Mouse (Mus musculus): ENCODE data around the gene Ptges. TPM values are rescaled to one million over a fixed set of nuclear protein-coding genes. Genes with fewer than 3 reads are reported as not detected.

Ptges gene
- polyA plus RNA-seq, 2 experiments, result 0.10 to 0.19 TPM

GRCm38 (mm10) chr2:30893946-30894345 is 35.7 kb downstream of the Ptges start:
- TF ChIP-seq CTCF (IDR thresholded peaks at IDR 0.05; ENCODE audit: low read depth) (no peak), EP300 (IDR thresholded peaks at IDR 0.05; ENCODE audit: low read depth) (no peak)
- Histone ChIP-seq H3K36me3 (replicated peaks; ENCODE audit: control insufficient read depth, insufficient read depth, low read depth) (no peaks in the 10 kb centered on the region), H3K4me1 (replicated peaks; ENCODE audit: control insufficient read depth in 2 of 2, insufficient read depth in 2 of 2, low read length in 1 of 2) (no peaks in the 10 kb centered on the region), H3K4me3 (ENCODE audit: insufficient read depth in 1 of 2, low read depth in 2 of 2, low read length in 2 of 2) (no peak overlapping the region), H3K9me3 (ENCODE audit: control insufficient read depth, low read length) (no peaks in the 10 kb centered on the region), H3K27me3 (ENCODE audit: control insufficient read depth, insufficient read depth, low read length) (no peaks in the 10 kb centered on the region), H3K4me2 (ENCODE audit: low read depth) (no peak overlapping the region), H3K9ac (replicated peaks) (no peak overlapping the region), H3K27ac (no peak overlapping the region)
- no peak for ATAC-seq (ENCODE audit: insufficient read depth)
- WGBS (ENCODE audit: insufficient replicate concordance), result 47% methylated on average over 7 of the region's 7 CpGs
- no peak for DNase-seq (ENCODE audit: low read depth in 3 of 3, low spot score in 3 of 3)

- no peak overlapping the region for H3K4me2 ChIP-seq (ENCODE audit: low read depth)
- H3K4me3 ChIP-seq (ENCODE audit: insufficient read depth in 1 of 2, low read depth in 2 of 2, low read length in 2 of 2), result no peak overlapping the region
- TF ChIP-seq CTCF (IDR thresholded peaks at IDR 0.05; ENCODE audit: low read depth), result no peak
- no peak for TF ChIP-seq EP300 (IDR thresholded peaks at IDR 0.05; ENCODE audit: low read depth)
- no peak overlapping the region for H3K27ac ChIP-seq
- H3K4me1 ChIP-seq (replicated peaks; ENCODE audit: control insufficient read depth in 2 of 2, insufficient read depth in 2 of 2, low read length in 1 of 2), result no peaks in the 10 kb centered on the region
- 14% methylated on average over 6 of the region's 6 CpGs for WGBS (ENCODE audit: insufficient replicate concordance)
- no peaks in the 10 kb centered on the region for H3K36me3 ChIP-seq (replicated peaks; ENCODE audit: control insufficient read depth, insufficient read depth, low read depth)
- peak; percentile 13 to 24 (median 22) for DNase-seq (ENCODE audit: low read depth in 3 of 3, low spot score in 3 of 3)
- no peaks in the 10 kb centered on the region for H3K27me3 ChIP-seq (ENCODE audit: control insufficient read depth, insufficient read depth, low read length)
- no peak overlapping the region for H3K9ac ChIP-seq (replicated peaks)
- no peaks in the 10 kb centered on the region for H3K9me3 ChIP-seq (ENCODE audit: control insufficient read depth, low read length)
- ATAC-seq (ENCODE audit: insufficient read depth), result peak; percentile 50; the same call in 1 of the 2 replicates
Observed at GRCm38 (mm10) chr2:30893399-30893798, 36.3 kb downstream of the Ptges start.

DNA sequence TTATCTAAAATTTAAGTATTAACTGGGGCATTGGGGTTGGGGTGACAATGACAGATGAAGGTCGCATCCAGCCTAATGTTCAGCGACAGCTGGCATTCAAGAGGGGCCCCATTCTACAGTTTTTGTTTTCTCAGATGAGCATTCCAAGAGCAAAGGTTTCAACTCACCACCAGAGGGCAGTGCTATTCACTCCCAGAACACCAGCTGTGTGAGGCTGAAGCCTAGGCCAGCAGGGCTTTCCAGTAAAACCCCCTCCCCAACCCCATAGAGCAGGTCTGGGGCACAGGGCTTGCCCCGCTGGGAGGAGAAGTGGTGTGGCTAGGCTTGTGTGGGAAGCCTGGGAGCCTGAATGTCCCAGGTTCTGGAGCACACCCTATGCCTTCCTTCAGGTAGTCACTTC is 38.7 kb downstream of the Ptges start:
- WGBS (ENCODE audit: insufficient replicate concordance), result 18% methylated on average over 3 of the region's 3 CpGs
- Histone ChIP-seq H3K27ac (no peak overlapping the region), H3K9ac (replicated peaks) (no peak overlapping the region), H3K4me1 (replicated peaks; ENCODE audit: control insufficient read depth in 2 of 2, insufficient read depth in 2 of 2, low read length in 1 of 2) (no peaks in the 10 kb centered on the region), H3K36me3 (replicated peaks; ENCODE audit: control insufficient read depth, insufficient read depth, low read depth) (no peaks in the 10 kb centered on the region), H3K4me2 (ENCODE audit: low read depth) (no peak overlapping the region), H3K4me3 (ENCODE audit: insufficient read depth in 1 of 2, low read depth in 2 of 2, low read length in 2 of 2) (no peak overlapping the region), H3K9me3 (ENCODE audit: control insufficient read depth, low read length) (no peaks in the 10 kb centered on the region), H3K27me3 (ENCODE audit: control insufficient read depth, insufficient read depth, low read length) (no peaks in the 10 kb centered on the region)
- peak; percentile 19 to 28 (median 26) for DNase-seq (ENCODE audit: low read depth in 3 of 3, low spot score in 3 of 3)
- TF ChIP-seq CTCF (IDR thresholded peaks at IDR 0.05; ENCODE audit: low read depth), result peak; percentile 79
- no peak for TF ChIP-seq EP300 (IDR thresholded peaks at IDR 0.05; ENCODE audit: low read depth)
- no peak for ATAC-seq (ENCODE audit: insufficient read depth)

DNA sequence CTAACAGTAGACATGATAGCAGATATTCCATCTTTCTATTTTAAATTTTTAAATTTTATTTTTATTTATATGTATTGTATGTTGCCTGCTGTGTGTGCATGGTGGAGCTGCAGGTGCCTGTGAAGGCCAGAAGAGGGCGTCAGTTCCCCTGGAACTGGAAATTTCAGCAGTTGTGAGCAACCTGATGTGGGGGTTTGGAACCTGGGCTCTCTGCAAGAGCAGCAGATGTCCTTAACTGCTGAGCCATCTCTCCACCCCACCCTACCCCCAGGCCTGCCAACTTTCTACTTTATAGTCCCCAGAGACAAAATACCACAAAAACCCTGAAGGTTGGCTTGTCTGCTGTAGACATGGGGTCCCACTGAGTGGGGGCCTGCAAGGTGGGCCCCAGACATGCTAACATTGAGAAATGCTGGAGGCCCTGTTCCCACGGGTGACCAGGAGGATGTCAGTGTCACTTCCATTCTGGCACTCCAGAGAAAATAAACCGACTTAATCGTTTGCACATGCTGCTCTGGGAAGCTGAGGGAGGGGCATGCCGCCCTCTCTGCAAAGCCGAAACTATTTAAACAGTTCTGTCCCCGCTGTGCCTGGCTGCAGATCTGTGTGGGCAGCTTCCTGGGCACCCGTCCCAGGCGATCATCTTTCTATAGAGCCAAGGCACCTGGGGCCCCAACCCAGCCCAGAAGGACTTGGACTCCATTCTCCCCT is 44.1 kb downstream of the Ptges start:
- Histone ChIP-seq H3K4me3 (ENCODE audit: insufficient read depth in 1 of 2, low read depth in 2 of 2, low read length in 2 of 2) (no peak overlapping the region), H3K4me2 (ENCODE audit: low read depth) (no peak overlapping the region), H3K36me3 (replicated peaks; ENCODE audit: control insufficient read depth, insufficient read depth, low read depth) (no peaks in the 10 kb centered on the region), H3K4me1 (replicated peaks; ENCODE audit: control insufficient read depth in 2 of 2, insufficient read depth in 2 of 2, low read length in 1 of 2) (no peaks in the 10 kb centered on the region), H3K9me3 (ENCODE audit: control insufficient read depth, low read length) (no peaks in the 10 kb centered on the region), H3K27me3 (ENCODE audit: control insufficient read depth, insufficient read depth, low read length) (no peaks in the 10 kb centered on the region), H3K9ac (replicated peaks) (no peak overlapping the region), H3K27ac (no peak overlapping the region)
- no peak for TF ChIP-seq EP300 (IDR thresholded peaks at IDR 0.05; ENCODE audit: low read depth)
- TF ChIP-seq CTCF (IDR thresholded peaks at IDR 0.05; ENCODE audit: low read depth), result 0 out of 2 replicates have a peak, but pooled peaks have one; percentile 14
- ATAC-seq (ENCODE audit: insufficient read depth) (no peak), DNase-seq (ENCODE audit: low read depth in 3 of 3, low spot score in 3 of 3) (no peak)
- WGBS (ENCODE audit: insufficient replicate concordance), result 41% methylated on average over 9 of the region's 9 CpGs

DNA sequence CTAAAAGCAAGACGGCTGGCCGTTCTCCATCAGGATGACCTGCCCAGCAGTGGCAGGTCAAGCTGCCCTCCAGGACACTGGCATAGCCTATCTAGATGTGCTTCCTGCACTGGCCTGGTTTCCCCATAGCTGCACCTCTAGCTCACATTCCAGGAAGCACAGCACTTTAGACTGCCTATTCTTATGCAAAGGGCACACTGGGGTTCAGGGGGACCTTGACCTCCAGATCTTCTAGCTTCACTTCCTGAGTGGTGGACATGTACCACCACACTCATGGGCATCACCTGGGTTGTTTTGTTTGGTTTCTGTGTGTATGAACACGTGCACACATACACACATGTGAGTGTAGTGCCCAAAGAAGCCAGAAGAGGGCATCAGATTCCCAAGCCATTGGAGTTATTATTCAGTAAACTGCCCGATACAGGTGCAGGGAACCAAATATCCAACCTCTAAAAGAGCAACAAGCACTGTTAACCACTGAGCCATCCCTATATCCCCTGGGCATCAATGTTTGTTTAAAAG is 44.8 kb downstream of the Ptges start:
- 76% methylated on average over 4 of the region's 4 CpGs for WGBS (ENCODE audit: insufficient replicate concordance)
- no peak overlapping the region for H3K9ac ChIP-seq (replicated peaks)

More for the DNA sequence above, 44.8 kb downstream of the Ptges start:
- Histone ChIP-seq H3K4me3 (ENCODE audit: insufficient read depth in 1 of 2, low read depth in 2 of 2, low read length in 2 of 2) (no peak overlapping the region), H3K9me3 (ENCODE audit: control insufficient read depth, low read length) (no peaks in the 10 kb centered on the region), H3K4me2 (ENCODE audit: low read depth) (no peak overlapping the region), H3K36me3 (replicated peaks; ENCODE audit: control insufficient read depth, insufficient read depth, low read depth) (no peaks in the 10 kb centered on the region), H3K27me3 (ENCODE audit: control insufficient read depth, insufficient read depth, low read length) (no peaks in the 10 kb centered on the region), H3K4me1 (replicated peaks; ENCODE audit: control insufficient read depth in 2 of 2, insufficient read depth in 2 of 2, low read length in 1 of 2) (no peaks in the 10 kb centered on the region), H3K27ac (no peak overlapping the region)
- ATAC-seq (ENCODE audit: insufficient read depth) (no peak), DNase-seq (ENCODE audit: low read depth in 3 of 3, low spot score in 3 of 3) (no peak)
- TF ChIP-seq EP300 (IDR thresholded peaks at IDR 0.05; ENCODE audit: low read depth), result no peak
- no peak; the same call in 1 of the 2 replicates for TF ChIP-seq CTCF (IDR thresholded peaks at IDR 0.05; ENCODE audit: low read depth)
